Mouse (Mus musculus): ENCODE measurements around the gene Acot5. TPM values are rescaled to one million over a fixed set of nuclear protein-coding genes. Genes with fewer than 3 reads are reported as not detected.

Gene Acot5
- polyA plus RNA-seq, 1 experiment from 2014 or later: not detected

DNA sequence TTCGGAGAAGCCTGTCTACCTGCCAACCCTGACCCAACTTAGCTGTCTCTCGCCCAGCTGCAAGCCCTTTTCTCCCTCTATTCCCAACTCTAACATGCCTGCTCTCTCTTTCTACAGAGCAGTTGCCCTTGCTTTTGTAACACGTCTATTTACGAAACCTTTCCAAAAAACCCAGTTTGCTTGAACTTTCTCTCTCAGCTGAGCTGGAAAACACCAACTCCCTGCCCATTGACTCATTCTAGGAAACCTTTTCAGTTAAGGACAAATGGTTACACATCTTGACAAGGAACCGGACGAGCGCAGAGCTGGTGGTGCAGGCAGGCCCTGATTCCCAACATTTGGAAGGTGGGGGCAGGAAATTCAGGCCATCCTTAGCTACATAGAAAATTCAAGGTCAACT lies 16.5 kb upstream of the Acot5 start:
- Histone ChIP-seq H3K4me1 (replicated peaks; ENCODE audit: control insufficient read depth, insufficient read depth, low read length) (no peaks in the 10 kb centered on the region), H3K27ac (ENCODE audit: low read depth, low read length) (no peak overlapping the region), H3K9ac (ENCODE audit: low read depth, low read length) (no peak overlapping the region), H3K9me3 (ENCODE audit: control insufficient read depth, low read length) (peaks cover 5% of the 10 kb centered on the region; the same call in 1 of the 2 replicates), H3K4me2 (peak overlapping the region; percentile 73; the same call in 1 of the 2 replicates), H3K36me3 (ENCODE audit: control insufficient read depth, insufficient read depth, low read length) (no peaks in the 10 kb centered on the region), H3K27me3 (replicated peaks; ENCODE audit: control insufficient read depth, insufficient read depth, low read length) (peaks cover 23% of the 10 kb centered on the region), H3K4me3 (ENCODE audit: low read depth, low read length) (peak overlapping the region; percentile 49)
- DNase-seq (ENCODE audit: low spot score): no peak
- 72% methylated on average over 7 of the region's 7 CpGs for WGBS
- no peak for ATAC-seq (replicated peaks; ENCODE audit: low FRiP score)

DNA sequence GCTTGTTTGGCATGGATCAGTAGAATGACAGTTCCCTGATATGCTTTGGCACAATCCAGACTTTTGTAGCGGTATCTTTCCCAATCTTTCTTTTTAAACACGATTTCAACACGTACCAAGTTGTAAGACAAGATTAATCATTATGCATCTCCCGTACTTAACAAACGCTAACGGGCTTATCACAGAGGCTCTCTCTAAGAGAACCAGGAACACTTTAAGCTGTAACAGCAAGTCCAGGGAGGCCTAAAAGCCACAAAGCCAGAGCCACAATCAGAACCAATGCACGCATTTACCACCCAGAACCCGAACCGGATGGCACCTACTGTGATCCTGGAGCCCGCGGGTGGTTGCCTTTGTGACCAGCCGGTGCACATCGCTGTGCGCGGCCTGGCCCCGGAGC lies 16.0 kb upstream of the Acot5 start:
- ATAC-seq (replicated peaks; ENCODE audit: low FRiP score) (no peak), DNase-seq (ENCODE audit: low spot score) (no peak)
- H3K4me3 ChIP-seq (ENCODE audit: low read depth, low read length): peak overlapping the region; percentile 49
- peaks cover 23% of the 10 kb centered on the region for H3K27me3 ChIP-seq (replicated peaks; ENCODE audit: control insufficient read depth, insufficient read depth, low read length)
- no peaks in the 10 kb centered on the region for H3K36me3 ChIP-seq (ENCODE audit: control insufficient read depth, insufficient read depth, low read length)
- H3K4me1 ChIP-seq (replicated peaks; ENCODE audit: control insufficient read depth, insufficient read depth, low read length): no peaks in the 10 kb centered on the region
- peaks cover 4% of the 10 kb centered on the region; the same call in 1 of the 2 replicates for H3K9me3 ChIP-seq (ENCODE audit: control insufficient read depth, low read length)
- peak overlapping the region; percentile 73 for H3K4me2 ChIP-seq
- H3K9ac ChIP-seq (ENCODE audit: low read depth, low read length): no peak overlapping the region
- peak overlapping the region; percentile 21; the same call in 1 of the 2 replicates for H3K27ac ChIP-seq (ENCODE audit: low read depth, low read length)
- 7% methylated on average over 16 of the region's 16 CpGs for WGBS

DNA sequence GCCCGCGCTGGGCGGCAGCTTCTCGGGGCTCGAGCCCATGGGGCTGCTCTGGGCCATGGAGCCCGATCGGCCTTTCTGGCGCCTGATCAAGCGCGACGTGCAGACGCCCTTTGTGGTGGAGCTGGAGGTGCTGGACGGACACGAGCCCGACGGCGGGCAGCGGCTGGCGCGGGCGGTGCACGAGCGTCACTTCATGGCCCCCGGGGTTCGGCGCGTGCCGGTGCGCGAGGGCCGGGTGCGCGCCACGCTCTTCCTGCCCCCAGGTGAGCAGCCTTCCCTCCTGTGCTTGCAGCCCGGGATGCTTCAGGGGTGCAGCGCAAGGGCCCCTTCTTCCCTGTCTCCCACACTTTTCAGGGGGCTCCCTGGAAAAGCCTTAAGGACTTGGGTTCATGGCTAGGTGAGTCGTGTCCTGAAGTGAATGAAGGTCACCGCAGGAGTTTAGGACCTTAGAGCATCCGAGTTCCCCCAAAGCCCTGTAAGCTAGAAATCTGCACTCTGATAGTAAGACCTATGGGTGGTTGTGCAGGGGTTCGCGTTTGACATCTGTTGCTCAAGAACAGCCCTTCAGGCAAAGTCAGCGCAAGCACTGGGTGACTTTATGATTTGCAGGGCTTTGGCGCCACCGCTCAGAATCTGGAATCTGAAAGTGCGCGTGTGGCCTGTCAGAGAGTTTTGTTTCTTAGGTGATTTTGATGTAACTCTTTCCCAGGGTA lies 15.3 kb upstream of the Acot5 start:
- ATAC-seq (replicated peaks; ENCODE audit: low FRiP score): no peak
- peaks cover 23% of the 10 kb centered on the region for H3K27me3 ChIP-seq (replicated peaks; ENCODE audit: control insufficient read depth, insufficient read depth, low read length)
- H3K36me3 ChIP-seq (ENCODE audit: control insufficient read depth, insufficient read depth, low read length): no peaks in the 10 kb centered on the region
- H3K9me3 ChIP-seq (ENCODE audit: control insufficient read depth, low read length): no peaks in the 10 kb centered on the region
- H3K4me1 ChIP-seq (replicated peaks; ENCODE audit: control insufficient read depth, insufficient read depth, low read length): no peaks in the 10 kb centered on the region
- H3K9ac ChIP-seq (ENCODE audit: low read depth, low read length): 0 out of 2 replicates have a peak overlapping the region, but pooled peaks have one; percentile 55
- DNase-seq (ENCODE audit: low spot score): no peak
- no peak overlapping the region; the same call in 1 of the 2 replicates for H3K27ac ChIP-seq (ENCODE audit: low read depth, low read length)
- 4% methylated on average over 39 of the region's 46 CpGs for WGBS
- peak overlapping the region; percentile 49 for H3K4me3 ChIP-seq (ENCODE audit: low read depth, low read length)
- H3K4me2 ChIP-seq: peak overlapping the region; percentile 73

DNA sequence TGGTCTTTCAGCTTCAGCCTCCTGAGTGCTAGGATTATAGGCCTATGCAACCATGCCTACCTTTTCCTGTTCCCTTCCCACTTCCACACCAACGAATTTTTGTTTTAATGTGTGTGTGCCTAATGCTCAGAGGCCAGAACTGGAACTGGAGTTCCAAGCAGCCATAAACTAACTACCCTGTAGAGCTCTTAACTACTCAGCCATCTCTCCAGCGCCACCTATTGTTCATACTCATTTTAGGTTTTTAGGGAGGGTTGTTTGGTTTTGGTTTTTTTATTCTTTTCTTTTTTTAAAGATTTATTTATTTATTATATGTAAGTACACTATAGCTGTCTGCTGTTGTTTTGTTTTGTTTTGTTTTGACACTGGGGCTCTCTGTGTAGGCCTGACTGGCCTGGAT lies 8.2 kb upstream of the Acot5 start:
- no peak for ATAC-seq (replicated peaks; ENCODE audit: low FRiP score)
- no peak overlapping the region for H3K4me2 ChIP-seq
- no peaks in the 10 kb centered on the region for H3K36me3 ChIP-seq (ENCODE audit: control insufficient read depth, insufficient read depth, low read length)
- no peak overlapping the region for H3K4me3 ChIP-seq (ENCODE audit: low read depth, low read length)
- 13% methylated on average over 2 of the region's 2 CpGs for WGBS
- H3K27me3 ChIP-seq (replicated peaks; ENCODE audit: control insufficient read depth, insufficient read depth, low read length): no peaks in the 10 kb centered on the region
- H3K9ac ChIP-seq (ENCODE audit: low read depth, low read length): no peak overlapping the region
- no peak for DNase-seq (ENCODE audit: low spot score)
- H3K27ac ChIP-seq (ENCODE audit: low read depth, low read length): no peak overlapping the region
- no peaks in the 10 kb centered on the region for H3K9me3 ChIP-seq (ENCODE audit: control insufficient read depth, low read length)
- no peaks in the 10 kb centered on the region for H3K4me1 ChIP-seq (replicated peaks; ENCODE audit: control insufficient read depth, insufficient read depth, low read length)

DNA sequence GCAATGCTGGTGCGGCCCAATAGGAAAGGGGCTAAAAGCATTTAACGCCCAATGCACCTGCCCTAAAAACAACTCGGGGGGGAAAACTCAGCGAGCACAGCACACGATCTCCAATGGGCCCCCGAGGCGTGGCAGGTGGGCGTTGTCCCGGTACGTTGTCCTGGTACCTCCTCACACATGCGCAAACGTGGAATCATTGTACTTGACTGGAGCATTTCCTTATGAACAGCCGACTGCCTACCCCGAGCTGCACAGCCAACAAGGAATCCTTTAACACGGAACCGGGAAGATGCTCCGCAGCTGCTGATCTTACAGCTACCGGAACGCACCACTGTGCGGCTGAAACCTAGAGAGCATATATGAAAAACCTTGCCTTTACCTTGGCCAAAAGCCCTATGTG lies 6.8 kb upstream of the Acot5 start:
- no peak overlapping the region for H3K27ac ChIP-seq (ENCODE audit: low read depth, low read length)
- H3K4me1 ChIP-seq (replicated peaks; ENCODE audit: control insufficient read depth, insufficient read depth, low read length): no peaks in the 10 kb centered on the region
- 0 out of 2 replicates have a peak, but pooled peaks cover 4% of the 10 kb centered on the region for H3K27me3 ChIP-seq (replicated peaks; ENCODE audit: control insufficient read depth, insufficient read depth, low read length)
- H3K9me3 ChIP-seq (ENCODE audit: control insufficient read depth, low read length): no peaks in the 10 kb centered on the region
- 85% methylated on average over 20 of the region's 20 CpGs for WGBS
- H3K4me2 ChIP-seq: no peak overlapping the region
- H3K36me3 ChIP-seq (ENCODE audit: control insufficient read depth, insufficient read depth, low read length): no peaks in the 10 kb centered on the region
- no peak overlapping the region for H3K9ac ChIP-seq (ENCODE audit: low read depth, low read length)
- DNase-seq (ENCODE audit: low spot score): no peak
- H3K4me3 ChIP-seq (ENCODE audit: low read depth, low read length): no peak overlapping the region
- ATAC-seq (replicated peaks; ENCODE audit: low FRiP score): no peak

DNA sequence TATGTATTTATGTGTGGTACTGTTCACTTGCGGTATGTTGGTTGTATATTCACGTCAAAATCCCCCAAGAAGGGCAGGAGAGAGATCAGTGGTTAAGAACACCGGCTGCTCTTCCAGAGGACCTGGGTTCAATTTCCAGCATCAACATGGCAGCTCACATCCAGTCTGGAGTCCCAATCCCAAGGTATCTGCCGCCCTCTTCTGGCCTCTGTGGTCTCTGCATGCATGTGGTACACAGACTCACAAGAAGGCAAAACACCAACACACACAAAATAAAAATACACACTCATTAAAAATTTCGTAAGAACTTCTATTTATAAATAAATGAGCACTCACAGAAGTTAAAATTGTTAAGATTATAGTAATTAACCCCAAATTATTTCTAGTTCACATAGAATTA lies 5.9 kb upstream of the Acot5 start:
- 64% methylated on average over 5 of the region's 5 CpGs for WGBS
- Histone ChIP-seq H3K4me3 (ENCODE audit: low read depth, low read length) (no peak overlapping the region), H3K9me3 (ENCODE audit: control insufficient read depth, low read length) (no peaks in the 10 kb centered on the region), H3K4me1 (replicated peaks; ENCODE audit: control insufficient read depth, insufficient read depth, low read length) (no peaks in the 10 kb centered on the region), H3K4me2 (no peak overlapping the region), H3K36me3 (ENCODE audit: control insufficient read depth, insufficient read depth, low read length) (no peaks in the 10 kb centered on the region), H3K9ac (ENCODE audit: low read depth, low read length) (no peak overlapping the region), H3K27me3 (replicated peaks; ENCODE audit: control insufficient read depth, insufficient read depth, low read length) (peaks cover 9% of the 10 kb centered on the region), H3K27ac (ENCODE audit: low read depth, low read length) (no peak overlapping the region)
- ATAC-seq (replicated peaks; ENCODE audit: low FRiP score) (no peak), DNase-seq (ENCODE audit: low spot score) (no peak)

DNA sequence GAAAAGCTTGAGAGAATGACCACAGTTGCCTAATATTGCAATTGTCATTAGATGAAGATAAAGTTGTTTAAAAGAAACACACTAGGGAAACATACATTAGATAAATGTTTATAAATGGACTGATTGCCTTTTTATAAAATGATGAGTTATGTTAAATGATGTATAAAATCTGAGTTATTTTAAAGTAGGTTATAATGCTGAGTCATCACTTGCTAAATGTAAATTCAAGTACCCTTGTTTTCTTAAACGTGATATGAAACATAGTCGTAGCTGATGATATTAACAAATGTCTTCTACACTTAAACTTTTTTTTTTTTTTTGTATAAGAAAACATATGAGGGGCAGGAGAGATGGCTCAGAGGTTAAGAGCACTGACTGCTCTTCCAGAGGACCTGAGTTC lies 5.3 kb upstream of the Acot5 start:
- H3K36me3 ChIP-seq (ENCODE audit: control insufficient read depth, insufficient read depth, low read length): no peaks in the 10 kb centered on the region
- H3K9ac ChIP-seq (ENCODE audit: low read depth, low read length): no peak overlapping the region
- H3K4me1 ChIP-seq (replicated peaks; ENCODE audit: control insufficient read depth, insufficient read depth, low read length): no peaks in the 10 kb centered on the region
- H3K4me2 ChIP-seq: no peak overlapping the region
- no peak overlapping the region for H3K4me3 ChIP-seq (ENCODE audit: low read depth, low read length)
- DNase-seq (ENCODE audit: low spot score) (no peak), ATAC-seq (replicated peaks; ENCODE audit: low FRiP score) (no peak)
- no peaks in the 10 kb centered on the region for H3K9me3 ChIP-seq (ENCODE audit: control insufficient read depth, low read length)
- H3K27ac ChIP-seq (ENCODE audit: low read depth, low read length): no peak overlapping the region
- 69% methylated on average over 2 of the region's 2 CpGs for WGBS
- peaks cover 15% of the 10 kb centered on the region for H3K27me3 ChIP-seq (replicated peaks; ENCODE audit: control insufficient read depth, insufficient read depth, low read length)

DNA sequence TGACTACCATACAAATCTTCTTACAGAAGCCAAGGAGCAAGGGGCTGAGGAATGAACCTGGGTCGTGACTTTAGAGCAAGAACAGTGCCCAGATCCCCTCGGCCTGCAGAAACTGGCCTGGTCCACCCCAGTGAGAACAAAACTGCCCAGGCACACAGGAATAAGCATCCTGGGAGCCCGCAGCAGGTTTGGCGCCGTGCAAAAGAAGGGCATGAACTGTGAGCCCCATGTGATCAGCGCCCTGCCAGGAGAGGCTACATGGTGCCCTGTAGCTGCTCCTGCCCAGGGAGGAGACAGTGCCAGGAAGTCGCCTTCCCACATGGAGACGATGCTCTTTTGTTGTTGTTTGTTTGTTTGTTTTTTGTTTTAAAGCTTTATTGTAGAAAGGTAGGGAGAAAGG lies 4.5 kb upstream of the Acot5 start:
- Histone ChIP-seq H3K4me3 (ENCODE audit: low read depth, low read length) (no peak overlapping the region), H3K9me3 (ENCODE audit: control insufficient read depth, low read length) (no peaks in the 10 kb centered on the region), H3K4me2 (no peak overlapping the region), H3K36me3 (ENCODE audit: control insufficient read depth, insufficient read depth, low read length) (no peaks in the 10 kb centered on the region), H3K4me1 (replicated peaks; ENCODE audit: control insufficient read depth, insufficient read depth, low read length) (no peaks in the 10 kb centered on the region), H3K9ac (ENCODE audit: low read depth, low read length) (no peak overlapping the region), H3K27me3 (replicated peaks; ENCODE audit: control insufficient read depth, insufficient read depth, low read length) (peaks cover 23% of the 10 kb centered on the region), H3K27ac (ENCODE audit: low read depth, low read length) (no peak overlapping the region)
- WGBS: 68% methylated on average over 8 of the region's 8 CpGs
- ATAC-seq (replicated peaks; ENCODE audit: low FRiP score): no peak
- DNase-seq (ENCODE audit: low spot score): no peak

DNA sequence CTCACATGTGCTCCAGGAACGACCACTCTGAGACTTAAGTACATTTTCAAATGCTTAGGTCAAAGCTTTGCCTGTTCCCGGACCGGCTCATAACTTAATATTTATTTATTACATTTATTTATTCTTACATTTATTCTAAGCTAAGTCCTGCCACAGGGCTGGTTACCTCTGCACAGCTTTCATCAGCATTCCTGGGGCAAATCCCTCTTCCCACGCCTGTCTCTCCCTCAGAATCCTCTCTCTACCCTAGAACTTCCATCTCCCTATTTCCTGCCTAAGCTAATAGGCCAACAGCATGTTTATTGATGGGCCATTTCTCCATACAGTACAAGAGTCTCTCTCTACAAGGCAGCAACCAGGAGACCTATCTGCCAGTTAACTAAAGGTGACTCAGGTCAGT lies 1.4 kb upstream of the Acot5 start:
- WGBS: 68% methylated on average over 4 of the region's 4 CpGs
- ATAC-seq (replicated peaks; ENCODE audit: low FRiP score) (no peak), DNase-seq (ENCODE audit: low spot score) (no peak)
- Histone ChIP-seq H3K36me3 (ENCODE audit: control insufficient read depth, insufficient read depth, low read length) (no peaks in the 10 kb centered on the region), H3K4me3 (ENCODE audit: low read depth, low read length) (no peak overlapping the region), H3K4me1 (replicated peaks; ENCODE audit: control insufficient read depth, insufficient read depth, low read length) (no peaks in the 10 kb centered on the region), H3K27me3 (replicated peaks; ENCODE audit: control insufficient read depth, insufficient read depth, low read length) (peaks cover 40% of the 10 kb centered on the region), H3K9me3 (ENCODE audit: control insufficient read depth, low read length) (no peaks in the 10 kb centered on the region), H3K9ac (ENCODE audit: low read depth, low read length) (no peak overlapping the region), H3K4me2 (no peak overlapping the region), H3K27ac (ENCODE audit: low read depth, low read length) (no peak overlapping the region)
